Mouse (Mus musculus): ENCODE measurements around the gene Rgs6. TPM values are rescaled to one million over a fixed set of nuclear protein-coding genes. Genes with fewer than 3 reads are reported as not detected.

The Rgs6 gene
- total and polyA plus RNA-seq, 3 experiments, result not detected

DNA sequence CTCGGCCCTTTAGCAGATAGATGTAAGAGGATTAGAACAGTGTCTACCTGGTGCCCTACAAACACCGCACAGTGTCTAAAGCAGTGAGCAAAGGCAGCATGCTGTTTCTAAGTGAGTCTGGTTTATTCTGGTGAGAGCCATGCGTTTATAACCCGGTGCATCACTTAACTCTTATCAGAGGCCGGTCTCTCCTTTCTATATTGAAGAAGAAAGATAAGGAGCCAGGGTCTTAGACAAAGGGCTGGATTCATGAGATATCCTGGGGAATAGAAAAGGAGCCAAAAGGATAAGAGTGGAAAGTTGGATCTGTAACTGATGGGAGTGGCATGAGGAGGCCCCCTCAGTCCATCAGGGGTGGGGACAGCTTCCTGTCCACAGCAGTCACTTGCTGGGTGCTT lies 518.0 kb downstream of the Rgs6 start:
- in situ Hi-C loops (cut with MboI; ENCODE audit: low pct_ligation_motif_present, low pct_unique_long_range_greater_than_20kb, low sequenced_read_pairs), result loop anchor here (25.0 kb wide), 1 partner anchor 656 kb away; the partner anchor contains the start of gene Papln
- Histone ChIP-seq H3K4me3 (replicated peaks in 1 of 3; ENCODE audit: low read depth in 2 of 3, low read length in 2 of 3, poor library complexity in 1 of 3) (no peak overlapping the region), H3K9me3 (replicated peaks; ENCODE audit: low read length) (no peaks in the 10 kb centered on the region), H3K27ac (ENCODE audit: insufficient read depth, low read depth) (no peak overlapping the region), H3K9ac (ENCODE audit: insufficient read depth, low read depth) (no peak overlapping the region), H3K36me3 (replicated peaks in 1 of 2; ENCODE audit: control insufficient read depth in 1 of 2, insufficient read depth in 1 of 2, low read length in 1 of 2) (no peaks in the 10 kb centered on the region), H3K79me2 (replicated peaks; ENCODE audit: control insufficient read depth, extremely low read depth, insufficient read depth, poor library complexity, severe bottlenecking) (no peaks in the 10 kb centered on the region), H3K4me2 (ENCODE audit: insufficient read depth, low read depth, poor library complexity, severe bottlenecking) (no peak overlapping the region), H3K4me1 (ENCODE audit: control insufficient read depth in 1 of 2, insufficient read depth in 2 of 2) (peaks cover 3 to 20% of the 10 kb centered on the region in 2 experiments; a peak in 2 of 4 replicates), H3K27me3 (replicated peaks) (no peaks in the 10 kb centered on the region)
- no peak for DNase-seq (ENCODE audit: extremely low read depth)
- TF ChIP-seq PAX5 (IDR thresholded peaks at IDR 0.05; ENCODE audit: low read length) (no peak), RCOR1 (conservative IDR thresholded peaks at IDR 0.05; ENCODE audit: low read depth, low read length) (no peak), NRF1 (IDR thresholded peaks at IDR 0.05; ENCODE audit: low read depth, low read length) (no peak), POLR2A (IDR thresholded peaks at IDR 0.05; ENCODE audit: low read depth, low read length) (no peak), NELFE (IDR thresholded peaks at IDR 0.05; ENCODE audit: low read depth, low read length) (no peak), E2F4 (IDR thresholded peaks at IDR 0.05; ENCODE audit: insufficient replicate concordance, low read depth, low read length) (no peak), RAD21 (IDR thresholded peaks at IDR 0.05; ENCODE audit: low read depth, low read length) (no peak), JUND (conservative IDR thresholded peaks at IDR 0.05; ENCODE audit: low read depth, low read length) (no peak), ELF1 (IDR thresholded peaks at IDR 0.05; ENCODE audit: low read depth, low read length) (no peak), ZMIZ1 (IDR thresholded peaks at IDR 0.05; ENCODE audit: low read depth, low read length) (no peak), ZNF384 (IDR thresholded peaks at IDR 0.05; ENCODE audit: low read depth, low read length) (no peak)
- dilution Hi-C loops (cut with MboI; ENCODE audit: extremely low pct_ligation_motif_present, extremely low pct_unique_long_range_greater_than_20kb, low sequenced_read_pairs), result no loop called here

GRCm38 (mm10) chr12:83109486-83109885 lies 521.4 kb downstream of the Rgs6 start:
- in situ Hi-C loops (cut with MboI; ENCODE audit: low pct_ligation_motif_present, low pct_unique_long_range_greater_than_20kb, low sequenced_read_pairs), result loop anchor here (25.0 kb wide), 1 partner anchor 653 kb away; the partner anchor contains the start of gene Papln
- H3K27ac ChIP-seq (ENCODE audit: insufficient read depth, low read depth), result no peak overlapping the region

More at GRCm38 (mm10) chr12:83109486-83109885, 521.4 kb downstream of the Rgs6 start:
- H3K9ac ChIP-seq (ENCODE audit: insufficient read depth, low read depth), result no peak overlapping the region
- H3K4me2 ChIP-seq (ENCODE audit: insufficient read depth, low read depth, poor library complexity, severe bottlenecking), result no peak overlapping the region
- no peaks in the 10 kb centered on the region for H3K36me3 ChIP-seq (replicated peaks in 1 of 2; ENCODE audit: control insufficient read depth in 1 of 2, insufficient read depth in 1 of 2, low read length in 1 of 2)
- H3K27me3 ChIP-seq (replicated peaks), result no peaks in the 10 kb centered on the region
- H3K79me2 ChIP-seq (replicated peaks; ENCODE audit: control insufficient read depth, extremely low read depth, insufficient read depth, poor library complexity, severe bottlenecking), result no peaks in the 10 kb centered on the region
- no peak for TF ChIP-seq USF1 (IDR thresholded peaks at IDR 0.05; ENCODE audit: low read depth, low read length)
- no peak for TF ChIP-seq POLR2AphosphoS2 (IDR thresholded peaks at IDR 0.05; ENCODE audit: low read depth, low read length)
- no peak for TF ChIP-seq ZMIZ1 (IDR thresholded peaks at IDR 0.05; ENCODE audit: low read depth, low read length)
- no peak for TF ChIP-seq SMC3 (IDR thresholded peaks at IDR 0.05; ENCODE audit: low read depth, low read length)
- TF ChIP-seq SIN3A (IDR thresholded peaks at IDR 0.05; ENCODE audit: low read length), result no peak
- TF ChIP-seq RAD21 (IDR thresholded peaks at IDR 0.05; ENCODE audit: low read depth, low read length), result no peak
- no peak for TF ChIP-seq NRF1 (IDR thresholded peaks at IDR 0.05; ENCODE audit: low read depth, low read length)
- no peak for TF ChIP-seq BHLHE40 (IDR thresholded peaks at IDR 0.05; ENCODE audit: low read depth, low read length)
- TF ChIP-seq CHD2 (IDR thresholded peaks at IDR 0.05; ENCODE audit: low read length), result no peak
- no peak for TF ChIP-seq MXI1 (IDR thresholded peaks at IDR 0.05; ENCODE audit: low read depth, low read length)
- TF ChIP-seq JUN (IDR thresholded peaks at IDR 0.05; ENCODE audit: insufficient read depth, low read depth, low read length), result no peak
- no peak for TF ChIP-seq USF2 (conservative IDR thresholded peaks at IDR 0.05; ENCODE audit: low read depth, low read length)
- TF ChIP-seq TBP (conservative IDR thresholded peaks at IDR 0.05; ENCODE audit: low read depth, low read length), result no peak
- TF ChIP-seq MAX (IDR thresholded peaks at IDR 0.05; ENCODE audit: low read length), result no peak
- TF ChIP-seq GABPA (IDR thresholded peaks at IDR 0.05; ENCODE audit: insufficient replicate concordance, low read depth, low read length), result no peak
- no peak for TF ChIP-seq CHD1 (IDR thresholded peaks at IDR 0.05; ENCODE audit: low read depth, low read length)
- TF ChIP-seq NELFE (IDR thresholded peaks at IDR 0.05; ENCODE audit: low read depth, low read length), result no peak
- no peaks in the 10 kb centered on the region for H3K9me3 ChIP-seq (replicated peaks; ENCODE audit: low read length)
- no peak for DNase-seq (ENCODE audit: extremely low read depth)
- dilution Hi-C loops (cut with MboI; ENCODE audit: extremely low pct_ligation_motif_present, extremely low pct_unique_long_range_greater_than_20kb, low sequenced_read_pairs), result no loop called here
- no peak overlapping the region for H3K4me3 ChIP-seq (replicated peaks in 1 of 3; ENCODE audit: low read depth in 2 of 3, low read length in 2 of 3, poor library complexity in 1 of 3)
- H3K4me1 ChIP-seq (ENCODE audit: control insufficient read depth in 1 of 2, insufficient read depth in 2 of 2), result peaks cover 3 to 19% of the 10 kb centered on the region in 2 experiments; a peak in 2 of 4 replicates
